In the genomic region with DNA sequence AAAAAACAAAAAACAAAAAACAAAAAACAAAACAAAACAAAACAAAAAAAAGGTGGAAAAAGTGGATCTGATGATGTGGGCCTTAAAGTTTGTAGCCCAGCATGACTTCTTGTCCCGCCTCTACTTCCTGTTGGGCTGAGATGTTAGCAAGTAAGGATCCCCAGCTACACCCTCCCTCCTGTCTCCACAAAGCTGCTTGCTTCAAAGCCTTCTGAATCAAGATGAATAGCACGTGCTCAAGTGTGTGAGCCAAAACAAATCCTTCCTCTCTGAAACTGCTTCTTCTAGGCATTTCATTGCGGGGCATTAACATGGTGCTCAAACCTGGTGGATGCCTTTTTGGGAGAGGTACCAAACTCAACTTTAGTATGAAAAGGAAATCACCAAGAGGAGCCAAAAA, we compare ENCODE assay signal across 12 mouse cellular contexts.
"Had no signal": no experiment of that assay in that cellular context is flagged by ENCODE, and none has a peak within 500 bp of the region (broad histone marks: within the 10 kb centered on the region; RNA-seq: fewer than 3 reads in every experiment).

No protein-coding gene starts in this region.

- H3K4me3 ChIP-seq: kidney, embryonic 15.5 days; left cerebral cortex, adult 2 months; limb, embryonic 10.5 days; liver, embryonic 15.5 days; midbrain, embryonic 13.5 days; neural tube, embryonic 15.5 days had no signal

- DNase-seq: kidney, adult 11 months; kidney, postnatal 25 days; lung, adult 2 months; lung, postnatal 36 days; right cerebral cortex, adult 18-20 months; right cerebral cortex, postnatal 25 days had no signal

- H3K27ac ChIP-seq: kidney, embryonic 15.5 days; left cerebral cortex, adult 2 months; limb, embryonic 10.5 days; liver, embryonic 15.5 days; midbrain, embryonic 13.5 days; neural tube, embryonic 15.5 days had no signal

- H3K27me3 ChIP-seq: kidney, embryonic 15.5 days; liver, embryonic 15.5 days; neural tube, embryonic 15.5 days had no signal

- H3K36me3 ChIP-seq: kidney, embryonic 15.5 days; limb, embryonic 10.5 days; liver, embryonic 15.5 days; midbrain, embryonic 13.5 days; neural tube, embryonic 15.5 days had no signal

- H3K4me1 ChIP-seq: kidney, embryonic 15.5 days; liver, embryonic 15.5 days; midbrain, embryonic 13.5 days; neural tube, embryonic 15.5 days had no signal
